In genomic region chr7:139894655-139895557, GRCm38 (mm10) we compare ENCODE assay signal across 8 mouse cellular contexts. TPM values are rescaled to one million over a fixed set of nuclear protein-coding genes. Genes with fewer than 3 reads are reported as not detected.
A peak's percentile ranks its signal among the peaks of the same experiment; 100 is the strongest.
DNase-seq lines count a peak whose midpoint lies in the region; ATAC-seq and TF ChIP-seq lines count a peak whose summit lies in the region.
"Had no signal": no experiment of that assay in that cellular context is flagged by ENCODE, and none has a peak within 500 bp of the region (broad histone marks: within the 10 kb centered on the region; RNA-seq: fewer than 3 reads in every experiment).

TSS of gene Kndc1 (plus strand) at chr7:139894696.

- H3K9ac ChIP-seq in CH12.LX (ENCODE audit: insufficient read depth, low read depth): no peak within 1 kb of the TSS
- no peak within 1 kb of the TSS for H3K9ac ChIP-seq in heart, postnatal 0 days (replicated peaks; ENCODE audit: low read depth, low read length)
- peak within 1 kb of the TSS; percentile 68 for H3K9ac ChIP-seq in midbrain, embryonic 14.5 days (replicated peaks; ENCODE audit: low read length)

- DNase-seq in CH12.LX (ENCODE audit: extremely low read depth): no peak
- peak; percentile 67 for DNase-seq in Muller cell, postnatal 12 days (ENCODE audit: inconsistent ontology term)
- DNase-seq in embryo, embryonic 9.5 days (ENCODE audit: extremely low spot score): peak; percentile 24
- no peak for DNase-seq in heart, postnatal 0 days (ENCODE audit: low spot score)
- DNase-seq in left cerebral cortex, adult 18-20 months (ENCODE audit: low spot score in 2 of 2): peak; percentile 79 to 87
- peak; percentile 78 for DNase-seq in midbrain, embryonic 14.5 days
- no peak for DNase-seq in c-Kit-positive CD71-positive TER-119-positive erythroid progenitor cells, embryonic 14.5 days (ENCODE audit: low spot score)

- no peaks in the 10 kb centered on the region for H3K36me3 ChIP-seq in CH12.LX (replicated peaks in 1 of 2; ENCODE audit: control insufficient read depth in 1 of 2, insufficient read depth in 1 of 2, low read length in 1 of 2)
- H3K36me3 ChIP-seq in heart, postnatal 0 days (replicated peaks; ENCODE audit: control insufficient read depth, insufficient read depth, low read length): no peaks in the 10 kb centered on the region
- no peaks in the 10 kb centered on the region for H3K36me3 ChIP-seq in midbrain, embryonic 14.5 days (ENCODE audit: control insufficient read depth, insufficient read depth, low read length)

- no peak for TF ChIP-seq POLR2A in CH12.LX (IDR thresholded peaks at IDR 0.05; ENCODE audit: low read depth, low read length)

- TF ChIP-seq CTCF in CH12.LX (conservative IDR thresholded peaks at IDR 0.05 in 1 of 2, IDR thresholded peaks at IDR 0.05 in 1 of 2; ENCODE audit: low read depth in 2 of 2, low read length in 2 of 2): no peak
- no peak for TF ChIP-seq CTCF in heart, postnatal 0 days (IDR thresholded peaks at IDR 0.05; ENCODE audit: low read depth)

- TF ChIP-seq RAD21 in CH12.LX (IDR thresholded peaks at IDR 0.05; ENCODE audit: low read depth, low read length): no peak

- no peak for TF ChIP-seq EP300 in CH12.LX (IDR thresholded peaks at IDR 0.05; ENCODE audit: low read length)
- no peak for TF ChIP-seq EP300 in heart, postnatal 0 days (IDR thresholded peaks at IDR 0.05; ENCODE audit: low read depth)

- peak within 1 kb of the TSS in 1 of 3 experiments; percentile 27 for H3K4me3 ChIP-seq in CH12.LX (replicated peaks in 1 of 3; ENCODE audit: low read depth in 2 of 3, low read length in 2 of 3, poor library complexity in 1 of 3)
- H3K4me3 ChIP-seq in heart, postnatal 0 days (ENCODE audit: low read depth, low read length): peak within 1 kb of the TSS; percentile 42
- peak within 1 kb of the TSS; percentile 52 for H3K4me3 ChIP-seq in midbrain, embryonic 14.5 days (replicated peaks; ENCODE audit: low read depth, low read length)

- no peaks in the 10 kb centered on the region for H3K79me2 ChIP-seq in CH12.LX (replicated peaks; ENCODE audit: control insufficient read depth, extremely low read depth, insufficient read depth, poor library complexity, severe bottlenecking)

- in situ Hi-C loops in CH12.LX (cut with MboI; ENCODE audit: low pct_ligation_motif_present, low pct_unique_long_range_greater_than_20kb, low sequenced_read_pairs): loop anchor here (25.0 kb wide), 1 partner anchor 408 kb away; no protein-coding TSS in a partner anchor

- dilution Hi-C loops in CH12.LX (cut with MboI; ENCODE audit: extremely low pct_ligation_motif_present, extremely low pct_unique_long_range_greater_than_20kb, low sequenced_read_pairs): no loop called here

- 1% methylated on average over 50 of the region's 50 CpGs for WGBS in heart, postnatal 0 days
- WGBS in midbrain, embryonic 14.5 days: under 1% methylated on average over 50 of the region's 50 CpGs

- peak within 1 kb of the TSS; percentile 81 for H3K4me2 ChIP-seq in CH12.LX (ENCODE audit: insufficient read depth, low read depth, poor library complexity, severe bottlenecking)
- H3K4me2 ChIP-seq in heart, postnatal 0 days (ENCODE audit: low read depth, low read length): peak within 1 kb of the TSS; percentile 76
- peak within 1 kb of the TSS; percentile 76 for H3K4me2 ChIP-seq in midbrain, embryonic 14.5 days (ENCODE audit: low read length)

- peaks cover 61% of the 10 kb centered on the region for H3K27me3 ChIP-seq in CH12.LX (replicated peaks)
- H3K27me3 ChIP-seq in heart, postnatal 0 days (ENCODE audit: control insufficient read depth, insufficient read depth, low read length): peaks cover 43% of the 10 kb centered on the region
- 0 out of 2 replicates have a peak, but pooled peaks cover 9% of the 10 kb centered on the region for H3K27me3 ChIP-seq in midbrain, embryonic 14.5 days (ENCODE audit: control insufficient read depth, insufficient read depth, low read length)

- no peaks in the 10 kb centered on the region for H3K9me3 ChIP-seq in CH12.LX (replicated peaks; ENCODE audit: low read length)
- H3K9me3 ChIP-seq in heart, postnatal 0 days (replicated peaks; ENCODE audit: control insufficient read depth, low read length): no peaks in the 10 kb centered on the region
- H3K9me3 ChIP-seq in midbrain, embryonic 14.5 days (ENCODE audit: control insufficient read depth, low read length): no peaks in the 10 kb centered on the region

- H3K27ac ChIP-seq in CH12.LX (ENCODE audit: insufficient read depth, low read depth): no peak within 1 kb of the TSS
- no peak within 1 kb of the TSS for H3K27ac ChIP-seq in heart, postnatal 0 days (ENCODE audit: low read depth)
- H3K27ac ChIP-seq in midbrain, embryonic 14.5 days (replicated peaks; ENCODE audit: low read depth, low read length): no peak within 1 kb of the TSS

- peak; percentile 56 for ATAC-seq in heart, postnatal 0 days (ENCODE audit: insufficient read depth, low read depth)
- peak; percentile 73 for ATAC-seq in midbrain, embryonic 14.5 days (ENCODE audit: low FRiP score, low TSS enrichment)

- H3K4me1 ChIP-seq in CH12.LX (ENCODE audit: control insufficient read depth in 1 of 2, insufficient read depth in 2 of 2): peaks cover 0 to 7% of the 10 kb centered on the region in 2 experiments; a peak in 1 of 4 replicates
- H3K4me1 ChIP-seq in heart, postnatal 0 days (ENCODE audit: control insufficient read depth, insufficient read depth): no peaks in the 10 kb centered on the region
- 0 out of 2 replicates have a peak, but pooled peaks cover 8% of the 10 kb centered on the region for H3K4me1 ChIP-seq in midbrain, embryonic 14.5 days (ENCODE audit: control insufficient read depth, insufficient read depth, low read length)

TF ChIP-seq in CH12.LX, 34 proteins besides CTCF, POLR2A, EP300 and RAD21:
- TF ChIP-seq USF2 (conservative IDR thresholded peaks at IDR 0.05; ENCODE audit: low read depth, low read length): no peak
- TF ChIP-seq ETS1 (conservative IDR thresholded peaks at IDR 0.05; ENCODE audit: low read depth, low read length): no peak
- TF ChIP-seq E2F4 (IDR thresholded peaks at IDR 0.05; ENCODE audit: insufficient replicate concordance, low read depth, low read length): no peak
- no peak for TF ChIP-seq KAT2A (IDR thresholded peaks at IDR 0.05; ENCODE audit: insufficient replicate concordance, low read length)
- no peak for TF ChIP-seq USF1 (IDR thresholded peaks at IDR 0.05; ENCODE audit: low read depth, low read length)
- TF ChIP-seq CHD2 (IDR thresholded peaks at IDR 0.05; ENCODE audit: low read length): no peak

RNA-seq across cellular contexts. Expression of gene Kndc1, which starts in this region (rescaled TPM):
- total RNA-seq in CH12.LX (2012; rRNA removed): 2.7 and 4.0 TPM in 2 replicates
- total RNA-seq in CH12.LX (2014; rRNA removed): 2.0 and 2.3 TPM in 2 replicates
- 4.6 and 5.0 TPM in 2 replicates for polyA plus RNA-seq in CH12.LX (2012; ENCODE audit: insufficient read length, low read depth)
- total RNA-seq in heart, postnatal 0 days (2014; rRNA removed; ENCODE audit: low replicate concordance): 0.23 TPM in 1 of 2 replicates, not detected in the other
- 0.08 TPM in 1 of 2 replicates, not detected in the other for polyA plus RNA-seq in heart, postnatal 0 days (2015; fragmentation: Nextera tagmentation; extraction: Ambion mirVana)
- 10 to 100 TPM; 67.7 to 74.7 TPM for total RNA-seq in left cerebral cortex, adult 18-20 months (2021)
- 20.6 and 22.9 TPM in 2 replicates for polyA plus RNA-seq in midbrain, embryonic 14.5 days (2014; fragmentation: Nextera tagmentation; extraction: Ambion mirVana)
- total RNA-seq: common myeloid progenitor, adult 5-6 weeks had no signal

Comparison
In these comparisons a context has a peak if more than half of its experiments do, and no peak if none do; other contexts are left out.
1. RNA of gene Kndc1 (total RNA-seq): 67.7 to 74.7 TPM in left cerebral cortex, adult 18-20 months; 2.0 to 4.0 TPM in CH12.LX and 0.23 TPM in heart, postnatal 0 days; every median in the first group is over 10 times any median in the second.
2. Peak in ATAC-seq, H3K4me3 ChIP-seq and H3K4me2 ChIP-seq in heart, postnatal 0 days; RNA of the gene not detected or under 1 TPM.
3. DNase-seq: peak in Muller cell, postnatal 12 days (single experiment), embryo, embryonic 9.5 days (single experiment), left cerebral cortex, adult 18-20 months (2 of 2) and midbrain, embryonic 14.5 days (single experiment); none in CH12.LX (single experiment), heart, postnatal 0 days (single experiment) and c-Kit-positive CD71-positive TER-119-positive erythroid progenitor cells, embryonic 14.5 days (single experiment).
4. Peak in every context shown above with its lines, with median percentiles within 50 percentile points of each other: H3K4me2 ChIP-seq.